Mouse (Mus musculus): Measurements from ENCODE around the gene Sgms1.

Gene Sgms1

GRCm38 (mm10) chr19:32239459-32239792, 150.1 kb downstream of the Sgms1 start:
- no peak for DNase-seq

- DNase-seq: no peak
Observed at GRCm38 (mm10) chr19:32238722-32239458, 150.6 kb downstream of the Sgms1 start.

DNA sequence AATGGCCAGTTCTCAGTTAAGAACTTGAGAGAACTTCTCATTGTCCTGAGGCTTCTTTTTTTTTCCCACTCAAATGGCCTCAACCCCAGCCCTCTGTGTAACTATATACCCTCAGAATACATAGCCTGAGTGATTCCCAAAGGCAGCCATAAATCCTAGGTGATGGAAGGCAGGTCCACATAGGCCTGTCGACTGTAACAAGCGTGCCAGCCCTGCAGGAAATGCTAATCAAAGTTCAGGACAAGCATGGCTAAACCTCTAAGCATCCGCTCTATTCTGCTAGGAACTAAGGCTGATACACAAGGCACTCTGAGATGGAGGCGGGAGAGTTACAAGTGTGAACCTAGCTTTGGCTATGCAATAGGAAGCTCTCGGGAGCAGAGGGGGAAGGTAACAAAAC, 151.8 kb downstream of the Sgms1 start:
- DNase-seq: no peak

GRCm38 (mm10) chr19:32237173-32237583, 152.3 kb downstream of the Sgms1 start:
- no peak for DNase-seq

DNA sequence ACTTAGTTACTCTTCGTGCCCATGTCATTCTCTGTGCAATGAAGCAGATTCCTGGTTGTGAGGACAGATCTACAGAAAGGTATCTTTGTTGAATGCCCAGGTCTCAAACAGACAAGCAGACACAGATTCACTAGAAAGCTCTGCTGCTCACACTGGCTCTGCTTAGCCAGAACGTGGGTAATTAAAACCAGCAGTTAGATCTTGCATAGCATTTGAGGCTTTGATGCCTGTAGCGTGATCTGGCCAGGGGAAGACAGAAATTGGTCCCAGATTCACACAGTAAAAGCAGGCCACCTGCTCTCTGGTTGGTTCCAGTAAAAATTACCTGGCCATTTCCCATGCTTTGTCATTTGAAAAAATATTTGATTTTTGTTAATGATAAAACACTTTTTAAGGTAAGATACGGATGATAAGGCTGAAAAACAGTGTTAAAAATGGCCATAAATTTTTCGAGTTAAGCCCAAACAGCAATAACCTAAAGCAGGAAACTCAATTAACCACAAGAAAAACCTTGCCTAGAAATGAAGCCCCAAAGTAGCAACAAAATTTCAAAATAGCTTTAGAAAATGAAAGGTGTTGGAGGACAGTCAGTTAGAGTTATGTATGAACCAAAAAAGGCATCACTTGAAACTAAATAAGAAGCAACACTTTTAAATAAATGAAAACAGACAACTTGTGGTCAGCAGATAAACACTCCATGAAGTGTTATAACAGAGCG, 154.6 kb downstream of the Sgms1 start:
- no peak for DNase-seq

GRCm38 (mm10) chr19:32231292-32231691, 158.2 kb downstream of the Sgms1 start:
- no peak for DNase-seq

- DNase-seq: no peak
Observed at GRCm38 (mm10) chr19:32230798-32231197, 158.7 kb downstream of the Sgms1 start.

DNA sequence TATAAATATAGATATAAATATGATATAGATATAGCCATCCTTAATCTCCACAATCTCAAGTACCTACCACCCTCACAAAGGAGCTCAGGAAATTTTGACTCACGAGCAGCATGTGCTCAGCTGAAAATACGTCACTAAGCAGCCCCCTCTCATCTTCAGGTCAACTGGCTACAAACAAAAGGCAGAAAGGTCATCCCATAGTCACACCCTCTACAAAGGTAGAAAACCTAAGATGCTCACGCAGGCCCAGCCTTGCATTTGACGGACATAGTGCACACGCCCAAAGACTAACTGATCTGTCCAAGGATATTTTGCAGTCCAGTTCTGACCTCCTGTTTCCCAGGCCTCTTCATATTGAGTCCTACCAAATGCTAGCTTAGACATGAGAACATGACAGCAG, 159.2 kb downstream of the Sgms1 start:
- no peak for DNase-seq

DNA sequence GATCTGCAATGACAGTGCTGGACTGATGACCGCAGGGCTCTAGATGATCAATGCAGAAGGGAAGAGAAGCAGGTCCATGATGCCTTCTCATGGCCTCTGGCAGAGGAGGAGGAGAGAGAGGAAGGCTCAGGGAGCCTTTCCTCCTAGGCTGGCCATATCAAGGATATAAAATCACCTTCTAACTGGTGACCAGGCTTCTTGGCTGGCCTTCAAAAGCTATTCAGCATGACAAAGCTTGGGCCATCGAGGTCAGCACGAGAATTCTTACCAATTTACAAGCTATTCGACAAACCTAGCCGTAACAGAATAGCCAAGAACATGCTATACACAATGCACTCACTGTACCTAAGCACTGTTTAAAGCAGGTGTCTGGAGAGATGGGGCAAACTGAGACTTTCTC, 159.7 kb downstream of the Sgms1 start:
- DNase-seq: no peak

GRCm38 (mm10) chr19:32227175-32227574, 162.3 kb downstream of the Sgms1 start:
- DNase-seq: no peak

- no peak for DNase-seq
Observed at GRCm38 (mm10) chr19:32225097-32225490, 164.4 kb downstream of the Sgms1 start.

- no peak for DNase-seq
Observed at GRCm38 (mm10) chr19:32224318-32225096, 165.0 kb downstream of the Sgms1 start.

DNA sequence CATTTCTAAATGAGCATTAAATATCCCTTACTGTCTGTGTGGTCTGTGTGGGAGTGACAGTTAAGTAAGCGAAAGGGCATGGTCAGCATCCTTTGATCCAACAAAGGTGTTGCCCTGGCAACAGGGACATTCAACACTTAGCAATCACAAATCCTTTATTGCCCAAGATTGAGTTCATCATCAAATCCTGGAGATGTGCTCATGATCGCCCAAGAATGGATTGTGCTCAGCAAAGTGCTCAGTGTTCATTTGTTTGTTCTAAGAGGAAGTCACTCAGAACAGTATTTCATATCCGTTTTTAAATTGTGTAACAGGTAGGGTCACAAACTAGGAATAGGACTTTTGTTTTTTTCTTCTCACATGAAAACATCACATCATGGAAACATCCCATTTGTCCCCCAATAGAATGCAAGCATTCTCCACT, 165.8 kb downstream of the Sgms1 start:
- DNase-seq: no peak

- DNase-seq: no peak
Observed at GRCm38 (mm10) chr19:32222083-32222482, 167.4 kb downstream of the Sgms1 start.

- DNase-seq: no peak
Observed at GRCm38 (mm10) chr19:32220991-32221390, 168.5 kb downstream of the Sgms1 start.

DNA sequence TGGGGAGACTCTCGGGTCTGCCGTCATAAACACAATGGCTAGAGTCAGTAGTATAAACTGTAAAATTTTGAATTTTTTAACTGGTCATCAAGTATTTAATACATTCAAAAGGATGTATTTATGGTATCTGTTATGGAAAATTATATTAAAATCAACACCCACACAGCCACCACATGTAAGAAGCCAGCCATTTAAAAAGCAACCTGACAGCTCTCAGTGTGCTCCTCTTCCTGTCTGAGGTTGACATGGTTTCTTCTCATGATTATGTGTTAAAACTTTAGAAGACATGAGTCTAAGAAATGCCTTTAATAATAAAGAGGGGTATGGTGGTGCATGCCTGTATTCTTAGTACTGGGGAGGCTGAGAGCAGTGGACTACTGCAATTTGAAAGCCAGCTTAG, 172.8 kb downstream of the Sgms1 start:
- no peak for DNase-seq

DNA sequence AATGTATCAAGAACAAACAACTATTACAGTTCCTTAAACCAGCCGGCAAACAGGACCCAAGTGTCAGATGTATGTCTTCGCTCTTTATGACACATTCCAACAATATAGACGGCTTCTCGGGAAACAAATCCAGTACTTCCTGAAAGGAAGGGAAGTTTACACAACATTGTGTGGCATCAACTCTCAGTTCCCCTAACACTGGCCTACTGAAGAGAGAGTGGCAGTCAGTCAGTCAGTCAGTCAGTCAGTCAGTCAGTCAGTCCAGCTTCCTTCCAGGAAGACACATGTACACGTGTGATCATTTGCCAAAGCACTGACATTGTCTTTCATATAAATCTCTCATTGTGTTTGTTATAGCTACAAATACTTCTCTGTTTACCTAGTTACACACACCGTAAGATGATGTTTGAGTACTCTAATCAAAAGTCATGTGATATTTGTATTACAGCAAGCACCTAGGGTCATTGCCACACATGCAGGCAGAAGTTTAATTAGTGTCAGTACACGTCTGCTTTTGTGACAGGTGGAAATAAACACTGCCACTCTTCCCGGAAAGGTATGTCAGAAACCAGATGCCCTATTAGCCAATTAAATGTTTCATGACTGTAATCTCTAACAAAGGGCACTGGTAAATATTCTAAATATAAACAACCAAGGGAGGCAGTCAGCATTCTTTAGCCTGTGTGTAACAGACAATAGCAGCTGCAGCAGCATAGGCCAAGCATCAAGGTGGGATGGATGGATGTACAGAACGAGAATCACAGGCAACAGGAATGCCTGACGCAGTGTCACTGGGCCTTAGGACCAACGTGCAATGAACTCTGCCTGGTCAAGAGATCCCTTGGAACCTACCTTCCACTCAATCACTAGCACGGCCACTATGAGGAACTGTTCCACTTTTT, 174.4 kb downstream of the Sgms1 start:
- no peak for DNase-seq

- peak; percentile 53 to 65 for DNase-seq
Observed at GRCm38 (mm10) chr19:32213577-32213976, 175.9 kb downstream of the Sgms1 start.

GRCm38 (mm10) chr19:32211293-32211585, 178.3 kb downstream of the Sgms1 start:
- no peak for DNase-seq

GRCm38 (mm10) chr19:32210450-32211292, 178.8 kb downstream of the Sgms1 start:
- DNase-seq: peak; percentile 91 to 94

DNA sequence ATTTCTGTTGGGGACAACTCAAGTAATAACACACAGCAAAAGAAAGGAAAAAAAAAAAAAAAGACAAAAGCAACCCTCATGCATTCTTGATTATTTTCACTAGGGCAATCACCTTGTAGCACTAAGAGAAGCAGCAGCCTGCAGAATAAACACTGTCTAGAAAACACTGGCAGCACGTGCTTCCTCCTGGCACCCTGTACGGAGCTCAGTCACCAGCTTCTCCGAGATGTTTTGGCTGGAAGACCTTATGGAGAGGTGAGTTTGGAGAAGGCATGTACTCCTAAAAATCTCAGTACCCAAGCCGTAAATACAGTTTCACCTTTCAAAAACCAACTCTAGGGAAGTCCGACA, 179.4 kb downstream of the Sgms1 start:
- DNase-seq: peak; percentile 48 to 64

All from kidney, postnatal 36 days (tissue).